Mouse (Mus musculus) megakaryocyte, embryonic 14.5 days (primary cell): ENCODE measurements around the gene Trim34b.
"Not testable (repeated sequence)": the region's sequence is repeated elsewhere in the genome, so short reads cannot be mapped to it uniquely, and the experiment has no call there.

Source experiments
- FLI1 ChIP-seq: IDR thresholded peaks from 2 replicates; pipeline ENCODE4 v1.6.1; 2012; ENCODE audit warnings: low read length, inconsistent platforms, mixed read lengths
- GATA1 ChIP-seq: IDR thresholded peaks from 3 replicates; pipeline ENCODE4 v1.6.1; 2012; ENCODE audit warnings: mixed read lengths, low read length, inconsistent platforms, borderline replicate concordance

DNA sequence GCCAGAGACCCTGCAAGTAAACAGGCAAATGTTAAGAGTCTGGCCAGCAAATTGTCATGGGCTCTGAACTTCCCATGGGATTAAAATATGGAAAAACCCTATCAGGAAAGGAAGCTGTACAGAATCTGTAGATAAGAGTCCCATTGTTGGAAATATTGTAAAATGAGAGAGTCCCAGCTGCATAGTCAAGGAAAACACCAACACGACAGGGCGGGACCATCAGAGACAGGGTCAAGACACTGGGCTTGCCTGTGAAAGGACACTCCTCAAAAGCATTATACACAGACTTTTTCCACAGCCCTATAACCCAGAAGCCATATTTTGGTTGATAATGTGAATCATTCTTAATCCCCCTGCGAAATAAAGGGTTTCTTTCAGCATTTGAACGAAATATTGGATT, 11.5 kb downstream of the Trim34b start:
- not testable (repeated sequence) for TF ChIP-seq GATA1, FLI1
